Mouse (Mus musculus): ENCODE data around the gene Ppfia4. TPM values are rescaled to one million over a fixed set of nuclear protein-coding genes. Genes with fewer than 3 reads are reported as not detected.

Ppfia4 gene
- total and polyA plus RNA-seq, 3 experiments = 0.30 to 5.4 (median 1.8) TPM

- TF ChIP-seq GABPA (IDR thresholded peaks at IDR 0.05; ENCODE audit: insufficient replicate concordance, low read depth, low read length) = no peak
- no peak for TF ChIP-seq RAD21 (IDR thresholded peaks at IDR 0.05; ENCODE audit: low read depth, low read length)
- TF ChIP-seq TCF12 (IDR thresholded peaks at IDR 0.05; ENCODE audit: low read depth, low read length) = no peak
- TF ChIP-seq UBTF (IDR thresholded peaks at IDR 0.05; ENCODE audit: low read depth, low read length) = no peak
- peak; percentile 76 for TF ChIP-seq ELF1 (IDR thresholded peaks at IDR 0.05; ENCODE audit: low read depth, low read length)
- no peak for TF ChIP-seq POLR2AphosphoS2 (IDR thresholded peaks at IDR 0.05; ENCODE audit: low read depth, low read length)
- no peak for TF ChIP-seq CHD2 (IDR thresholded peaks at IDR 0.05; ENCODE audit: low read length)
- no peak for TF ChIP-seq SMC3 (IDR thresholded peaks at IDR 0.05; ENCODE audit: low read depth, low read length)
- TF ChIP-seq KAT2A (IDR thresholded peaks at IDR 0.05; ENCODE audit: insufficient replicate concordance, low read length) = no peak
- 0 out of 2 replicates have a peak, but pooled peaks have one; percentile 58 for TF ChIP-seq TBP (conservative IDR thresholded peaks at IDR 0.05; ENCODE audit: low read depth, low read length)
- peak; percentile 40; the same call in 1 of the 2 replicates for TF ChIP-seq MEF2A (IDR thresholded peaks at IDR 0.05; ENCODE audit: borderline replicate concordance, low read depth, low read length)
- TF ChIP-seq ZC3H11A (IDR thresholded peaks at IDR 0.05; ENCODE audit: low read depth, low read length) = no peak
- TF ChIP-seq MAZ (IDR thresholded peaks at IDR 0.05; ENCODE audit: low read depth, low read length) = no peak
- no peak for TF ChIP-seq MXI1 (IDR thresholded peaks at IDR 0.05; ENCODE audit: low read depth, low read length)
Observed at GRCm38 (mm10) chr1:134302568-134303238, 30.0 kb downstream of the Ppfia4 start (continued).

DNA sequence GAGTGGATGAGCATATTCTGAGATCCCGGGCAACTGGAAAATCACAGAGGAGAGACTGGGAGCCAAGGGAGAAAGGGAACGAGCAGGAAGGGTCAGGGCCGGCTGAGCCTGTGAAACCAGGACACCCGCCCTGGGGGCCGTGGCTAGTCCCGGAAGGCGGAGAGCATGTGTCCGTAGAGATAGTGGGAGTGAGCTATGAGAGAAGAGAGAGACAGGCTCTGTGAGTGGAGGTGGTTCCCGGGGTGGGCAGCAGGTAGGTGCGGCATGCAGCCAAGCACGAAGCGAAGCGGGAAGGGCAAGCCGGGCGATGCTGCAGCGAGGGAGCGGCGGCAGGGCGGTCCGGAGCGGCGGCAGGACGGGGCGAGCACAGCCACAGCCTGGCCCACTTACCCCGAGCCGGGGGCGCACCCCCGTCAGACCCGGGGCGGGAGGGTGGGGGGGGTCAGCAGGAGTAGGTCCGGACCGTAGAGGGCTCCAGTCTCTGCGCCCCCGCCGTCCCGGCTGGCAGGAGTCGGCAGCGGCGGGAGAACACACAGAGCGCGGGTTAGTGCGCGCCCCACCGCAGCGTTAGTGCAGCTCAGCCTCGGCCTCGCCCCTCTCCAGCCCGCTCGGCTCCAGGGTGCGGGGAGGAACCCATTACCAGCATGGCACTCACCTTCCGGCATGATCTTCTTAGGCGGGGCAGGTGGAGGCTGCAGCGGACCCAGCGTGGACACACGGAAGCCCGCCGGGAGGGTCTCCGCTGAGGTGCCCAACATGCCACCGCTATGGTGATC, 33.9 kb downstream of the Ppfia4 start:
- no peaks in the 10 kb centered on the region for H3K27me3 ChIP-seq (replicated peaks)
- no peak for TF ChIP-seq CHD2 (IDR thresholded peaks at IDR 0.05; ENCODE audit: low read length)
- no peak for TF ChIP-seq GABPA (IDR thresholded peaks at IDR 0.05; ENCODE audit: insufficient replicate concordance, low read depth, low read length)
- TF ChIP-seq RAD21 (IDR thresholded peaks at IDR 0.05; ENCODE audit: low read depth, low read length) = no peak
- no peak for TF ChIP-seq CHD1 (IDR thresholded peaks at IDR 0.05; ENCODE audit: low read depth, low read length)
- TF ChIP-seq ZNF384 (IDR thresholded peaks at IDR 0.05; ENCODE audit: low read depth, low read length) = no peak
- no peak for TF ChIP-seq SIN3A (IDR thresholded peaks at IDR 0.05; ENCODE audit: low read length)
- no peak for TF ChIP-seq E2F4 (IDR thresholded peaks at IDR 0.05; ENCODE audit: insufficient replicate concordance, low read depth, low read length)
- no peak for TF ChIP-seq BHLHE40 (IDR thresholded peaks at IDR 0.05; ENCODE audit: low read depth, low read length)
- no peak for TF ChIP-seq EP300 (IDR thresholded peaks at IDR 0.05; ENCODE audit: low read length)
- no peak for TF ChIP-seq CTCF (conservative IDR thresholded peaks at IDR 0.05 in 1 of 2, IDR thresholded peaks at IDR 0.05 in 1 of 2; ENCODE audit: low read depth in 2 of 2, low read length in 2 of 2)
- TF ChIP-seq MEF2A (IDR thresholded peaks at IDR 0.05; ENCODE audit: borderline replicate concordance, low read depth, low read length) = no peak
- no peak for TF ChIP-seq ZMIZ1 (IDR thresholded peaks at IDR 0.05; ENCODE audit: low read depth, low read length)
- no peak for TF ChIP-seq ELF1 (IDR thresholded peaks at IDR 0.05; ENCODE audit: low read depth, low read length)
- TF ChIP-seq JUN (IDR thresholded peaks at IDR 0.05; ENCODE audit: insufficient read depth, low read depth, low read length) = no peak
- TF ChIP-seq MYC (IDR thresholded peaks at IDR 0.05; ENCODE audit: low read depth, low read length) = no peak
- H3K4me1 ChIP-seq (ENCODE audit: control insufficient read depth in 1 of 2, insufficient read depth in 2 of 2) = peaks cover 8 to 31% of the 10 kb centered on the region in 2 experiments
- peaks cover 0 to 15% of the 10 kb centered on the region in 2 experiments for H3K36me3 ChIP-seq (replicated peaks in 1 of 2; ENCODE audit: control insufficient read depth in 1 of 2, insufficient read depth in 1 of 2, low read length in 1 of 2)
- no peak for DNase-seq (ENCODE audit: extremely low read depth)
- in situ Hi-C loops (cut with MboI; ENCODE audit: low pct_ligation_motif_present, low pct_unique_long_range_greater_than_20kb, low sequenced_read_pairs) = loop anchor here (10.0 kb wide), 2 partner anchors 54 to 104 kb away; partner anchors contain the start of gene Mybph
- no peaks in the 10 kb centered on the region for H3K79me2 ChIP-seq (replicated peaks; ENCODE audit: control insufficient read depth, extremely low read depth, insufficient read depth, poor library complexity, severe bottlenecking)
- H3K27ac ChIP-seq (ENCODE audit: insufficient read depth, low read depth) = no peak overlapping the region
- dilution Hi-C loops (cut with MboI; ENCODE audit: extremely low pct_ligation_motif_present, extremely low pct_unique_long_range_greater_than_20kb, low sequenced_read_pairs) = no loop called here
- peaks cover 5% of the 10 kb centered on the region for H3K9me3 ChIP-seq (replicated peaks; ENCODE audit: low read length)
- no peak overlapping the region for H3K4me3 ChIP-seq (replicated peaks in 1 of 3; ENCODE audit: low read depth in 2 of 3, low read length in 2 of 3, poor library complexity in 1 of 3)
- no peak overlapping the region for H3K4me2 ChIP-seq (ENCODE audit: insufficient read depth, low read depth, poor library complexity, severe bottlenecking)
- no peak overlapping the region for H3K9ac ChIP-seq (ENCODE audit: insufficient read depth, low read depth)

Data from CH12.LX (cell line).